Mouse (Mus musculus): ENCODE measurements around the gene H1foo.

DNA sequence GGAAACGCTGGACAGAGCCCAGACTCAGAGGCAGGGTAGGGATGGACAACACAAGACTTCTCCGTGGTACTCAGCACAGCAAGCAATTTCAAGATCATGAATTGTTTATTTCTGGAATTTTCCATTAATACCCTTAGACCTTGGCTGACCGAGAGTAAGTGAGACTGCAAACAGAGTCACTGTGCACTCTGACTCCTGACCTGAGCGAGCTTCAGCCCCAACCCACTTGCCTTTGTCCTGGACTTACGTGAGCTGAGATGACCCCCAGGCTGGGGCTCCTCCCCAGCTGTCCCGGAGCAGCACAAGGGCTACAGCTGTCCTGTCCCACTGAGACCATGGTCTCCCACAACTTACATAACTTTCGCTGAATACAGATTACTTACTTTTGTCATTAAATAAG is 38.2 kb downstream of the H1foo start:
- no peak for TF ChIP-seq POLR2A (IDR thresholded peaks at IDR 0.05; ENCODE audit: extremely low read depth, insufficient read depth, low read length)
- TF ChIP-seq CTCF (IDR thresholded peaks at IDR 0.05; ENCODE audit: extremely low read depth, insufficient read depth, low read length): no peak
